Mouse (Mus musculus): Measurements from ENCODE around the gene Nek6.

DNA sequence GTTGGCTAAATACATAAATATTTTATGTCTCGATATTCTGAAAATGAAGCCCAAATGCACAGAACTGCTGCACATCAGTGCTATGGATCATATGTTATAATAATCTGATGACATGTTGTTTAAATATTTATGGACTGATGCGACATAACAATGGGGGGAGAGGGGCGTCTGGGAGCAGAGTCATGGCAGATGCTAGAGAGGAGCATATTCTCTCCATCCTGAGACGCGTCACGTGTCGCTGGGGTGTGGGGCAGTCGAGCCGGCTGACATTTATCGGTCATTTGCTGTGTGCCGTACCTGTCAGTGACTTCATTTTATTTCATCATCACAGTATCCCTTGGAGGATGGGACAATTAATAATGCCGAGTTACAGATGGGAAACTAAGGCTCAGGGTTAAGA lies 10.2 kb downstream of the Nek6 start:
- TF ChIP-seq REST (IDR thresholded peaks at IDR 0.05; ENCODE audit: insufficient read depth, insufficient read length) (no peak), POLR2A (IDR thresholded peaks at IDR 0.05; ENCODE audit: insufficient read length, low read depth) (no peak), POLR2AphosphoS2 (IDR thresholded peaks at IDR 0.05; ENCODE audit: insufficient read length, low read depth) (no peak), CEBPB (IDR thresholded peaks at IDR 0.05; ENCODE audit: insufficient read depth, poor library complexity, severe bottlenecking) (no peak), USF1 (IDR thresholded peaks at IDR 0.05; ENCODE audit: low read depth) (no peak), MAX (IDR thresholded peaks at IDR 0.05; ENCODE audit: low read depth) (no peak), E2F4 (IDR thresholded peaks at IDR 0.05; ENCODE audit: insufficient read depth) (no peak), TCF12 (IDR thresholded peaks at IDR 0.05; ENCODE audit: insufficient read depth, poor library complexity, severe bottlenecking) (no peak), MYOD1 (IDR thresholded peaks at IDR 0.05; ENCODE audit: control insufficient read depth in 1 of 3, insufficient read length in 2 of 3, low read depth in 2 of 3) (no peak), MYOG (IDR thresholded peaks at IDR 0.05; ENCODE audit: control insufficient read depth in 1 of 3, insufficient read depth in 1 of 3, insufficient read length in 2 of 3, low read depth in 2 of 3) (no peak), TCF3 (IDR thresholded peaks at IDR 0.05; ENCODE audit: insufficient read length, low read depth) (no peak)

Data from myocyte (in vitro differentiated cells).